Mouse (Mus musculus): ENCODE measurements around the gene Arl5a. TPM values are rescaled to one million over a fixed set of nuclear protein-coding genes. Genes with fewer than 3 reads are reported as not detected.

Gene Arl5a
- polyA plus RNA-seq, 1 experiment, result 7.0 TPM

DNA sequence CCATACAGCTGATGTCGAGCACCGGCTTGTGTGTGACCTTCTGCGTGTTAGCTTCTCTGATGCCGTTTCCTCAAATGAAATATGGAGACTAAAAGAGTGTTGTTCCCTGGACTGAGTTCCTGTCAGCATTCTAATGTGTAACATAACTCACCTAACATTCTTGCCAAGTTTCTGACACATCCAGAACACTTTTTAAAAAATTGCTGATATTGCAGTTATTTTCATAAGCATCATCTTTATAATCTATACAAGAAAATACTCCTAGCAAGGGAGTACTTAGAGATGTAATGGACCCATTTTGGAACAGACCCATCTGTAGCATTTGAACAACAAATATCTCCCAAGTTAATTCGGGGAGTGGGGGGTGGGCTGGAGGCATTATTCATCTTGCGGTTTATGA is 55.1 kb downstream of the Arl5a start:
- no peak for TF ChIP-seq POLR2A (IDR thresholded peaks at IDR 0.05; ENCODE audit: low read depth, low read length)
- TF ChIP-seq CTCF (IDR thresholded peaks at IDR 0.05; ENCODE audit: extremely low read depth, insufficient read depth, insufficient read length, insufficient replicate concordance), result no peak
- Histone ChIP-seq H3K4me3 (ENCODE audit: extremely low read depth, insufficient read depth, insufficient read length) (no peak overlapping the region), H3K36me3 (ENCODE audit: control insufficient read depth, insufficient read depth, low read length) (no peaks in the 10 kb centered on the region), H3K27ac (ENCODE audit: insufficient read depth, low read length) (no peak overlapping the region), H3K4me1 (ENCODE audit: control insufficient read depth, insufficient read depth, insufficient read length) (no peaks in the 10 kb centered on the region), H3K27me3 (ENCODE audit: control insufficient read depth, insufficient read depth, low read length) (no peaks in the 10 kb centered on the region)
- no peak for DNase-seq (ENCODE audit: low read depth in 1 of 2, low spot score in 2 of 2)
- WGBS, result 94% methylated on average over 6 of the region's 6 CpGs

DNA sequence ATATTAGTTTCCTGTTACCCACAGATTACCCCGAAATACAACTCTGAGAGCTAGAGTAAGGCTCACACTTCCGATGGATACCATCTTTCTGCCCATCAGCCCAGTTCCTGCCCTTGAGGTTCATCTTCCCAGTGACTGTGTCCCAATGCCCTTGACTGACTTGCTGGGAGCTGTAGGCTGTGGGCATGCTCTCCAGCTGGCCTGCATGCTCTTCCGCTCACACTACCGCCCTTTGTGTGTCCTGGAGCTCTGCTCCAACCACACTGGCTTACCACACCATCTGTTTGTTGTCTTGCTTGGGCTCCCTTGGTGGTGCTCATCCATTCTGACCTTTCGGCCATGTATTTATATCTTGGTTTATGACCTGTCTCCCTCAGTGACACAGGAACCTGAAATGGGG is 57.0 kb downstream of the Arl5a start:
- WGBS, result 85% methylated on average over 5 of the region's 5 CpGs
- H3K36me3 ChIP-seq (ENCODE audit: control insufficient read depth, insufficient read depth, low read length), result no peaks in the 10 kb centered on the region

GRCm38 (mm10) chr2:52367248-52367647 is 57.5 kb downstream of the Arl5a start:
- no peaks in the 10 kb centered on the region for H3K27me3 ChIP-seq (ENCODE audit: control insufficient read depth, insufficient read depth, low read length)
- H3K4me3 ChIP-seq (ENCODE audit: extremely low read depth, insufficient read depth, insufficient read length), result no peak overlapping the region
- H3K4me1 ChIP-seq (ENCODE audit: control insufficient read depth, insufficient read depth, insufficient read length), result no peaks in the 10 kb centered on the region
- no peaks in the 10 kb centered on the region for H3K36me3 ChIP-seq (ENCODE audit: control insufficient read depth, insufficient read depth, low read length)
- H3K27ac ChIP-seq (ENCODE audit: insufficient read depth, low read length), result no peak overlapping the region
- DNase-seq (ENCODE audit: low read depth in 1 of 2, low spot score in 2 of 2), result no peak
- 82% methylated on average over 13 of the region's 13 CpGs for WGBS
- TF ChIP-seq POLR2A (IDR thresholded peaks at IDR 0.05; ENCODE audit: low read depth, low read length), result no peak

More for the DNA sequence above, 57.0 kb downstream of the Arl5a start:
- no peaks in the 10 kb centered on the region for H3K4me1 ChIP-seq (ENCODE audit: control insufficient read depth, insufficient read depth, insufficient read length)
- TF ChIP-seq POLR2A (IDR thresholded peaks at IDR 0.05; ENCODE audit: low read depth, low read length) (no peak), CTCF (IDR thresholded peaks at IDR 0.05; ENCODE audit: extremely low read depth, insufficient read depth, insufficient read length, insufficient replicate concordance) (no peak)
- no peaks in the 10 kb centered on the region for H3K27me3 ChIP-seq (ENCODE audit: control insufficient read depth, insufficient read depth, low read length)
- H3K27ac ChIP-seq (ENCODE audit: insufficient read depth, low read length), result no peak overlapping the region
- no peak for DNase-seq (ENCODE audit: low read depth in 1 of 2, low spot score in 2 of 2)
- no peak overlapping the region for H3K4me3 ChIP-seq (ENCODE audit: extremely low read depth, insufficient read depth, insufficient read length)

- H3K27ac ChIP-seq (ENCODE audit: insufficient read depth, low read length), result no peak overlapping the region
- H3K4me1 ChIP-seq (ENCODE audit: control insufficient read depth, insufficient read depth, insufficient read length), result no peaks in the 10 kb centered on the region
- H3K27me3 ChIP-seq (ENCODE audit: control insufficient read depth, insufficient read depth, low read length), result no peaks in the 10 kb centered on the region
- no peaks in the 10 kb centered on the region for H3K36me3 ChIP-seq (ENCODE audit: control insufficient read depth, insufficient read depth, low read length)
- TF ChIP-seq CTCF (IDR thresholded peaks at IDR 0.05; ENCODE audit: extremely low read depth, insufficient read depth, insufficient read length, insufficient replicate concordance), result no peak
- no peak for TF ChIP-seq POLR2A (IDR thresholded peaks at IDR 0.05; ENCODE audit: low read depth, low read length)
- no peak overlapping the region for H3K4me3 ChIP-seq (ENCODE audit: extremely low read depth, insufficient read depth, insufficient read length)
- DNase-seq (ENCODE audit: low read depth in 1 of 2, low spot score in 2 of 2), result no peak
- 91% methylated on average over 9 of the region's 9 CpGs for WGBS
Measured at GRCm38 (mm10) chr2:52361086-52361485, 63.6 kb downstream of the Arl5a start.

GRCm38 (mm10) chr2:52359722-52360121 is 65.0 kb downstream of the Arl5a start:
- H3K27me3 ChIP-seq (ENCODE audit: control insufficient read depth, insufficient read depth, low read length), result no peaks in the 10 kb centered on the region
- DNase-seq (ENCODE audit: low read depth in 1 of 2, low spot score in 2 of 2), result no peak
- no peaks in the 10 kb centered on the region for H3K36me3 ChIP-seq (ENCODE audit: control insufficient read depth, insufficient read depth, low read length)
- 92% methylated on average over 1 of the region's 1 CpGs for WGBS
- no peak overlapping the region for H3K27ac ChIP-seq (ENCODE audit: insufficient read depth, low read length)
- H3K4me1 ChIP-seq (ENCODE audit: control insufficient read depth, insufficient read depth, insufficient read length), result no peaks in the 10 kb centered on the region
- no peak overlapping the region for H3K4me3 ChIP-seq (ENCODE audit: extremely low read depth, insufficient read depth, insufficient read length)
- TF ChIP-seq POLR2A (IDR thresholded peaks at IDR 0.05; ENCODE audit: low read depth, low read length) (no peak), CTCF (IDR thresholded peaks at IDR 0.05; ENCODE audit: extremely low read depth, insufficient read depth, insufficient read length, insufficient replicate concordance) (no peak)

DNA sequence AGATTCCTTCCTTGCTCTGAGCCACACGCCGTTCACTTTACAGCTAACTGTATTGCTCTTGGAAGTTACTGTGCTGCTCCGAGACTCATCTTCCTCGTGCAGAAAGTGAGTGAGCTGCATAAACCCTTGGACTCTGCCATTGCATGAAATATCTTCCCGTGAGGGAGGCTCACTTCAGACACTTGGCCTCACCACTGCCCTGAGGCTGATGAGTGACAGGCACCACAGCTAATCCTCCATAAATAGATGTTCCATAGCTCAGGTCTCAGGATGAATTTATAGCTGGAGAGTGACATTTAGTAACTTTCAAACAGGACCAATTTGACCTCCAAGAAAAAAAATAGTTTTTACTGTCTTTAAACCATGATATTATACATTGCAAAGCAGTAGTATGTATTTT is 66.5 kb downstream of the Arl5a start:
- TF ChIP-seq POLR2A (IDR thresholded peaks at IDR 0.05; ENCODE audit: low read depth, low read length) (no peak), CTCF (IDR thresholded peaks at IDR 0.05; ENCODE audit: extremely low read depth, insufficient read depth, insufficient read length, insufficient replicate concordance) (no peak)
- DNase-seq (ENCODE audit: low read depth in 1 of 2, low spot score in 2 of 2), result no peak
- no peaks in the 10 kb centered on the region for H3K27me3 ChIP-seq (ENCODE audit: control insufficient read depth, insufficient read depth, low read length)
- H3K27ac ChIP-seq (ENCODE audit: insufficient read depth, low read length), result no peak overlapping the region
- H3K36me3 ChIP-seq (ENCODE audit: control insufficient read depth, insufficient read depth, low read length), result no peaks in the 10 kb centered on the region
- no peaks in the 10 kb centered on the region for H3K4me1 ChIP-seq (ENCODE audit: control insufficient read depth, insufficient read depth, insufficient read length)
- 92% methylated on average over 5 of the region's 5 CpGs for WGBS
- H3K4me3 ChIP-seq (ENCODE audit: extremely low read depth, insufficient read depth, insufficient read length), result no peak overlapping the region

DNA sequence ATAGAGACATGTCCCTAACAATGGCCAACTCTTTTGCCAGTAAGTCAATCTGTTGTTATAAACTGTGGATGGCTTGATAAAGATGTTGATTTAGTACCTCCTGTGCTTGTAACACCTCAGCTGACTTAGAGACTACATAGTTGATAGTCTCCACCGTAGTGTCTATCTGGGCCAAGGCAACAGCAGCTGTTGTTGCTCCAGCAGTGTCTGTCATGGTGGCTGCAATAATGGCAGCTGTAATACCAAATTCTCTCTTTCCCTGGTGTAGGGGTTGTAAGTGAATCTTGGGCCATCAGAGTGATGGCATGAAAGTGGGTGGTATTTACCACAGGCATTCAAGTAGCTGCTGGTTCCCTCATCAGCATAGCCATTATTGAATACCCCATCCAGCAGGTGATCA is 73.7 kb downstream of the Arl5a start:
- TF ChIP-seq CTCF (IDR thresholded peaks at IDR 0.05; ENCODE audit: extremely low read depth, insufficient read depth, insufficient read length, insufficient replicate concordance) (no peak), POLR2A (IDR thresholded peaks at IDR 0.05; ENCODE audit: low read depth, low read length) (no peak)
- no peak for DNase-seq (ENCODE audit: low read depth in 1 of 2, low spot score in 2 of 2)
- no peaks in the 10 kb centered on the region for H3K4me1 ChIP-seq (ENCODE audit: control insufficient read depth, insufficient read depth, insufficient read length)
- H3K36me3 ChIP-seq (ENCODE audit: control insufficient read depth, insufficient read depth, low read length), result no peaks in the 10 kb centered on the region
- 88% methylated on average over 1 of the region's 1 CpGs for WGBS
- no peak overlapping the region for H3K27ac ChIP-seq (ENCODE audit: insufficient read depth, low read length)
- H3K27me3 ChIP-seq (ENCODE audit: control insufficient read depth, insufficient read depth, low read length), result no peaks in the 10 kb centered on the region
- H3K4me3 ChIP-seq (ENCODE audit: extremely low read depth, insufficient read depth, insufficient read length), result no peak overlapping the region

Other genes starting within 250 kb of the Arl5a start
- 0.33 and 0.44 TPM in 2 replicates for gene Neb, start 46.4 kb downstream of the Arl5a start, polyA plus RNA-seq (2012; rRNA removed)

Data from spleen, adult 2 months (tissue).